Comparison of ENCODE assay signal across 8 mouse cellular contexts in genomic region chr11:5062860-5063505, GRCm38 (mm10). TPM values are rescaled to one million over a fixed set of nuclear protein-coding genes. Genes with fewer than 3 reads are reported as not detected.
A peak's percentile ranks its signal among the peaks of the same experiment; 100 is the strongest.
DNase-seq lines count a peak whose midpoint lies in the region; ATAC-seq and TF ChIP-seq lines count a peak whose summit lies in the region.

No protein-coding gene starts in this region.

- peaks cover 6% of the 10 kb centered on the region; the same call in 1 of the 2 replicates for H3K36me3 ChIP-seq in intestine, postnatal 0 days (ENCODE audit: control insufficient read depth, insufficient read depth)
- peaks cover 9% of the 10 kb centered on the region for H3K36me3 ChIP-seq in neural tube, embryonic 13.5 days

- no peak overlapping the region for H3K27ac ChIP-seq in intestine, postnatal 0 days (ENCODE audit: low read depth, low read length)
- no peak overlapping the region for H3K27ac ChIP-seq in neural tube, embryonic 13.5 days (replicated peaks)

- H3K4me1 ChIP-seq in intestine, postnatal 0 days (replicated peaks; ENCODE audit: control insufficient read depth, insufficient read depth, low read length), result peaks cover 18% of the 10 kb centered on the region
- H3K4me1 ChIP-seq in neural tube, embryonic 13.5 days (replicated peaks), result peaks cover 58% of the 10 kb centered on the region

- H3K9me3 ChIP-seq in intestine, postnatal 0 days (ENCODE audit: control insufficient read depth), result no peaks in the 10 kb centered on the region
- H3K9me3 ChIP-seq in neural tube, embryonic 13.5 days, result no peaks in the 10 kb centered on the region

- no peak overlapping the region for H3K9ac ChIP-seq in intestine, postnatal 0 days (ENCODE audit: low read depth, low read length)
- H3K9ac ChIP-seq in neural tube, embryonic 13.5 days, result peak overlapping the region; percentile 65; the same call in 1 of the 2 replicates

- H3K4me2 ChIP-seq in intestine, postnatal 0 days (replicated peaks; ENCODE audit: low read depth), result peak overlapping the region; percentile 95
- peak overlapping the region; percentile 63 for H3K4me2 ChIP-seq in neural tube, embryonic 13.5 days

- H3K27me3 ChIP-seq in intestine, postnatal 0 days (replicated peaks; ENCODE audit: control insufficient read depth, insufficient read depth, low read length), result peaks cover 24% of the 10 kb centered on the region
- H3K27me3 ChIP-seq in neural tube, embryonic 13.5 days, result peaks cover 67% of the 10 kb centered on the region

- DNase-seq in CD4-positive, CD25-positive, alpha-beta regulatory T cell, adult 2 months (ENCODE audit: low read depth, low spot score), result peak; percentile 17
- peak; percentile 43 for DNase-seq in layer of hippocampus, adult 11-12 months (ENCODE audit: low spot score)
- no peak for DNase-seq in layer of hippocampus, postnatal 36 days
- no peak for DNase-seq in cerebellum, adult 18-20 months

- no peak for TF ChIP-seq CTCF in intestine, postnatal 0 days (IDR thresholded peaks at IDR 0.05; ENCODE audit: low read depth)

- H3K4me3 ChIP-seq in intestine, postnatal 0 days (ENCODE audit: low read depth, low read length), result no peak overlapping the region
- H3K4me3 ChIP-seq in neural tube, embryonic 13.5 days, result no peak overlapping the region

- no peak for ATAC-seq in CD4-positive, CD25-positive, alpha-beta regulatory T cell, adult 4 months
- no peak for ATAC-seq in intestine, postnatal 0 days
- ATAC-seq in neural tube, embryonic 13.5 days (ENCODE audit: low read depth), result no peak
- no peak for ATAC-seq in megakaryocyte-erythroid progenitor cell, adult 5-6 weeks (replicated peaks; ENCODE audit: low FRiP score, low TSS enrichment, poor library complexity, severe bottlenecking)

- WGBS in intestine, postnatal 0 days, result 80% methylated on average over 13 of the region's 13 CpGs
- WGBS in neural tube, embryonic 13.5 days, result 61% methylated on average over 13 of the region's 13 CpGs

RNA-seq across cellular contexts. Expression of gene Gas2l1, which starts 2.1 kb away (rescaled TPM):
- under 1 TPM; 0.35 to 0.71 TPM for polyA plus RNA-seq in CD4-positive, CD25-positive, alpha-beta regulatory T cell, adult 4 months (2017; shearing (Covaris generic))
- total RNA-seq in layer of hippocampus, postnatal 36 days (2021), result 100 to 1,000 TPM in 1 of 2 experiments, 10 to 100 TPM in 1; 95.7 to 104 TPM
- polyA plus RNA-seq in intestine, postnatal 0 days (2015; fragmentation: Nextera tagmentation; extraction: Ambion mirVana), result 18.9 and 22.8 TPM in 2 replicates
- 25.2 and 26.3 TPM in 2 replicates for polyA plus RNA-seq in neural tube, embryonic 13.5 days (2015; fragmentation: Nextera tagmentation; extraction: Ambion mirVana)
- total RNA-seq in megakaryocyte-erythroid progenitor cell, adult 5-6 weeks (2014; fragmentation: Nextera tagmentation), result 0.87 and 4.4 TPM in 2 replicates
- 1.3 TPM in 1 of 2 replicates, not detected in the other for total RNA-seq in megakaryocyte-erythroid progenitor cell, adult 5-6 weeks (2017)

RNA-seq across cellular contexts. Expression of gene Rasl10a, which starts 5.1 kb away (rescaled TPM):
- polyA plus RNA-seq in CD4-positive, CD25-positive, alpha-beta regulatory T cell, adult 4 months (2017; shearing (Covaris generic)), result not detected
- total RNA-seq in layer of hippocampus, postnatal 36 days (2021), result 100 to 1,000 TPM in 1 of 2 experiments, 10 to 100 TPM in 1; 88.6 to 112 TPM
- 0.93 and 1.2 TPM in 2 replicates for polyA plus RNA-seq in intestine, postnatal 0 days (2015; fragmentation: Nextera tagmentation; extraction: Ambion mirVana)
- 0.64 and 0.99 TPM in 2 replicates for polyA plus RNA-seq in neural tube, embryonic 13.5 days (2015; fragmentation: Nextera tagmentation; extraction: Ambion mirVana)
- not detected in 2 replicates for total RNA-seq in megakaryocyte-erythroid progenitor cell, adult 5-6 weeks (2014; fragmentation: Nextera tagmentation)
- total RNA-seq in megakaryocyte-erythroid progenitor cell, adult 5-6 weeks (2017), result not detected in 2 replicates

RNA-seq across cellular contexts. Expression of gene Rhbdd3, which starts 35.7 kb away (rescaled TPM):
- 1 to 10 TPM; 2.7 to 3.7 TPM for polyA plus RNA-seq in CD4-positive, CD25-positive, alpha-beta regulatory T cell, adult 4 months (2017; shearing (Covaris generic))
- 10 to 100 TPM; 20.2 to 22.2 TPM for total RNA-seq in layer of hippocampus, postnatal 36 days (2021)
- polyA plus RNA-seq in intestine, postnatal 0 days (2015; fragmentation: Nextera tagmentation; extraction: Ambion mirVana), result 17.1 and 17.5 TPM in 2 replicates
- polyA plus RNA-seq in neural tube, embryonic 13.5 days (2015; fragmentation: Nextera tagmentation; extraction: Ambion mirVana), result 26.2 and 32.7 TPM in 2 replicates
- total RNA-seq in megakaryocyte-erythroid progenitor cell, adult 5-6 weeks (2014; fragmentation: Nextera tagmentation), result 12.7 and 33.4 TPM in 2 replicates
- 22.3 and 25.9 TPM in 2 replicates for total RNA-seq in megakaryocyte-erythroid progenitor cell, adult 5-6 weeks (2017)

RNA-seq across cellular contexts. Expression of gene Ewsr1, which starts 36.1 kb away (rescaled TPM):
- polyA plus RNA-seq in CD4-positive, CD25-positive, alpha-beta regulatory T cell, adult 4 months (2017; shearing (Covaris generic)), result 100 to 1,000 TPM; 160 to 163 TPM
- total RNA-seq in layer of hippocampus, postnatal 36 days (2021), result 100 to 1,000 TPM; 319 to 373 TPM
- 185 and 196 TPM in 2 replicates for polyA plus RNA-seq in intestine, postnatal 0 days (2015; fragmentation: Nextera tagmentation; extraction: Ambion mirVana)
- polyA plus RNA-seq in neural tube, embryonic 13.5 days (2015; fragmentation: Nextera tagmentation; extraction: Ambion mirVana), result 624 and 700 TPM in 2 replicates
- total RNA-seq in megakaryocyte-erythroid progenitor cell, adult 5-6 weeks (2014; fragmentation: Nextera tagmentation), result 450 and 540 TPM in 2 replicates
- 724 and 794 TPM in 2 replicates for total RNA-seq in megakaryocyte-erythroid progenitor cell, adult 5-6 weeks (2017)

Comparison
In these comparisons a context has a peak if more than half of its experiments do, and no peak if none do; other contexts are left out.
1. DNase-seq: peak in CD4-positive, CD25-positive, alpha-beta regulatory T cell, adult 2 months (single experiment) and layer of hippocampus, adult 11-12 months (single experiment); none in layer of hippocampus, postnatal 36 days (0 of 2) and cerebellum, adult 18-20 months (0 of 2).
2. RNA of gene Gas2l1, which starts 2.1 kb away (polyA plus RNA-seq): 25.2 to 26.3 TPM in neural tube, embryonic 13.5 days and 18.9 to 22.8 TPM in intestine, postnatal 0 days; 0.35 to 0.71 TPM in CD4-positive, CD25-positive, alpha-beta regulatory T cell, adult 4 months; every median in the first group is over 10 times any median in the second.